Mouse (Mus musculus): ENCODE results near the gene Qrich1.
"Not testable (repeated sequence)": the region's sequence is repeated elsewhere in the genome, so short reads cannot be mapped to it uniquely, and the experiment has no call there.

The Qrich1 gene

DNA sequence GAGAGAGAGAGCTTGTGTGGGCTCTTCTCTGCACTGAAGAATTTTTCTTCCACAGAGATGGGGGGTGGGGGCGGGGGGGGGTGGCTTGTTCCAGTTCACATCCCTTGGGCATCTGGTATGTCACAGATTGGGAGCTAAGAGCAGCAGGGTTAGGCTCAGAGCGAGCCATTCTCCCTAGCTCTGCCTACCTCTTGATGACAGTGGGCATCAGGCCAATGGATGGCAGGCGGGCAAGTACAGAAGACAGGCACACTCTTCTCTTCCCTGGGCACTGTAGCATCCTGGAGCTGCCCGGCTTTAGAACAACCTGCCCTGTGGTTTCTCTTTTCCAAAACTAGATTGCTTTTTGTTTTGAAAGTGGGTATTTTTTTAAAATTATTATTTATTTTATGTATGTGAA, 74.9 kb downstream of the Qrich1 start:
- DNase-seq: no peak

- no peak for DNase-seq
Observed at GRCm38 (mm10) chr9:108594354-108594753, 77.7 kb downstream of the Qrich1 start.

DNA sequence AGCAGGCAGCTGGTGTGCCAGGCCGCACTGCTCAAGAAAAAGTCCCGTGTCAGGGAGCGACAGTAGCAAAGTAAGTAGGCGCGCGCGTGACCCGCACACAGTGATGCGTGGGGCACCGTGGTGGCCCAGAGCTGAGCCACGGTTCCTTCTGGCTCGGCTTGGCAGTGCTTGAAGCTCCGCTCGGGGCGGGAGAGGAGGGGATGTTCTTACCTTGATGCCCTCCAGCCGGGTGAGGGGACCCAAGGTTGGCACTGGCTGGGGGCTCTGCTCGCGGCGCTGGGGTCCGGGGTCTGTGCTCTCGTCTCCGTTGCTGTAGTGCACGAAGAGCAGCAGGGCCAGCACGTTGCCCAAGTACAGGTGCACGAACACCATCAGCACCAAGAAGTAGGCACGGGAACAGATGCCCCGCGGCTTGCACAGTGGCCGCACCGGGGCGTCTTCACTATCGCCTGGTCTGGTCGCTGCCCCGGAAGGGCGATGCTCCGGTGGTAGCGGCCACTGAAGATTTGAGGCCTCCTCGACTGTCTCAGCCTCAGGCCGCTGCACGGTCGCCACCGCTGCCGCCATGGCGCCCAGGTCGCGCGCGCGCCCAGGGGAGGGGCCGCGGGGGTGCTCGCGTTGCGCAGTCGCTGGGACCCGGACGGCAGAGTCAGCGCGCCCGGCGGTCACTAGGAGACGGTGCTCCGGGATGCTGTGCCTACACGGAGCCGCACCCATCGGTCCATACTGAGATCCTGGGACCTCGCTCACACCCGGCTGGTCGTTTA, 80.6 kb downstream of the Qrich1 start, which contains the start of gene P4htm:
P4htm (minus strand) TSS at position 670 of the 767 bp plus-strand sequence.
- DNase-seq: peak; percentile 53

GRCm38 (mm10) chr9:108599021-108599566, 82.5 kb downstream of the Qrich1 start:
- no peak for DNase-seq

DNA sequence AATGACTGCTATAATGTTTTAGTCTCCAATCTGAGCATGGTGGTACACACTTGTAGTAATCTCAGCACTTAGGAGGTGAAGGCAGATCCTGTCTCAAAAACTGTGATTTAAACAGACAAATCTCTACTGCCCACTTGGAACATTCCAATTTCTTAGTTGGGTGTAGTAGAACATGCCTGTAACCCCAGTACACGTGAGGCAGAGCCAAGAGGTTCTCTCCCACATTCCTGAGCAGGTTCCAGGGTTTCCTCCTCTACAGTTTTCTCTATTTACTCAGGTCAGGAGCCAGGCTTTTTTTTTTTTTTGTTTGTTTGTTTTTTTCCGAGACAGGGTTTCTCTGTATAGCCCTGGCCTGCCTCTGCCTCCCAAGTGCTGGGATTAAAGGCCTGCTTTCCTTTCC, 83.4 kb downstream of the Qrich1 start:
- no peak for DNase-seq

GRCm38 (mm10) chr9:108601986-108602385, 85.4 kb downstream of the Qrich1 start:
- DNase-seq: no peak

- DNase-seq: not testable (repeated sequence)
Observed at GRCm38 (mm10) chr9:108607929-108608328, 91.3 kb downstream of the Qrich1 start.

- DNase-seq: no peak
Observed at GRCm38 (mm10) chr9:108608889-108609288, 92.3 kb downstream of the Qrich1 start.
